In the genomic region with DNA sequence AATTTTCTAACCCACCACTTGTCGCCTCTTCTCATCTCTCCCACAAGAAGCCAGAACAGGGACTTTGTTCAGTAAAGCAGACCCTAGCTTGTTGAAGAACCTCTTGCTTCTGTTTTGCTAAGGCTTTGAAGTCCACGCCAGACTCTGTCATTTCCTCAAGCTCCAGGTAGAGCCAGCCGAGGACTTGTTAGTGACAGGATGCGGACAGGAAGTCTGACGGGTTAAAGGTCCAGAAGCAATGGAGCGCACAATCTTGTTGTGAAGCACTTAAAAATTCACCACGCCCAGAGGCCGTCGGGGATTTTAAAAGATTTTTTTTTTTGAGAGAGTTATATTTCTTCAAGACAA, we compare ENCODE assay signal across 8 mouse cellular contexts. TPM values are rescaled to one million over a fixed set of nuclear protein-coding genes. Genes with fewer than 3 reads are reported as not detected.
A peak's percentile ranks its signal among the peaks of the same experiment; 100 is the strongest.
DNase-seq lines count a peak whose midpoint lies in the region; ATAC-seq lines count a peak whose summit lies in the region.

No protein-coding gene starts in this region.

- no peaks in the 10 kb centered on the region for H3K27me3 ChIP-seq in embryonic facial prominence, embryonic 11.5 days (ENCODE audit: control insufficient read depth, insufficient read depth, low read length)
- no peaks in the 10 kb centered on the region for H3K27me3 ChIP-seq in limb, embryonic 11.5 days (ENCODE audit: control insufficient read depth, insufficient read depth, low read length)
- H3K27me3 ChIP-seq in midbrain, embryonic 16.5 days (ENCODE audit: control insufficient read depth, insufficient read depth, low read depth, low read length) = peaks cover 7% of the 10 kb centered on the region

- peak overlapping the region; percentile 94; the same call in 1 of the 2 replicates for H3K27ac ChIP-seq in embryonic facial prominence, embryonic 11.5 days (replicated peaks; ENCODE audit: low read depth, low read length)
- peak overlapping the region; percentile 94 for H3K27ac ChIP-seq in limb, embryonic 11.5 days (replicated peaks; ENCODE audit: low read depth, low read length)
- H3K27ac ChIP-seq in midbrain, embryonic 16.5 days (ENCODE audit: low read length) = peak overlapping the region; percentile 96

- no peak for ATAC-seq in embryonic facial prominence, embryonic 11.5 days (replicated peaks; ENCODE audit: insufficient number of reproducible peaks, low FRiP score, low TSS enrichment, low read depth)
- ATAC-seq in limb, embryonic 11.5 days (ENCODE audit: insufficient number of reproducible peaks, low FRiP score, low TSS enrichment, low read depth) = no peak
- ATAC-seq in midbrain, embryonic 16.5 days = no peak

- no peaks in the 10 kb centered on the region for H3K36me3 ChIP-seq in embryonic facial prominence, embryonic 11.5 days (replicated peaks; ENCODE audit: control insufficient read depth, insufficient read depth, low read depth, low read length)
- no peaks in the 10 kb centered on the region for H3K36me3 ChIP-seq in limb, embryonic 11.5 days (ENCODE audit: control insufficient read depth, insufficient read depth, low read length)
- H3K36me3 ChIP-seq in midbrain, embryonic 16.5 days (ENCODE audit: control insufficient read depth, insufficient read depth, low read length) = no peaks in the 10 kb centered on the region

- H3K9ac ChIP-seq in embryonic facial prominence, embryonic 11.5 days (replicated peaks; ENCODE audit: low read length) = peak overlapping the region; percentile 28
- H3K9ac ChIP-seq in limb, embryonic 11.5 days (ENCODE audit: low read length) = peak overlapping the region; percentile 30; the same call in 1 of the 2 replicates
- peak overlapping the region; percentile 89; the same call in 1 of the 2 replicates for H3K9ac ChIP-seq in midbrain, embryonic 16.5 days (ENCODE audit: low read depth, low read length)

- 7% methylated on average over 9 of the region's 9 CpGs for WGBS in embryonic facial prominence, embryonic 11.5 days
- 6% methylated on average over 9 of the region's 9 CpGs for WGBS in limb, embryonic 11.5 days
- 12% methylated on average over 9 of the region's 9 CpGs for WGBS in midbrain, embryonic 16.5 days

- H3K4me3 ChIP-seq in embryonic facial prominence, embryonic 11.5 days (ENCODE audit: low read depth, low read length) = peak overlapping the region; percentile 89
- peak overlapping the region; percentile 92 for H3K4me3 ChIP-seq in limb, embryonic 11.5 days (ENCODE audit: low read depth, low read length)
- peak overlapping the region; percentile 75 for H3K4me3 ChIP-seq in midbrain, embryonic 16.5 days (ENCODE audit: low read depth, low read length)

- H3K4me1 ChIP-seq in embryonic facial prominence, embryonic 11.5 days (ENCODE audit: control insufficient read depth, insufficient read depth, low read length) = peaks cover 12% of the 10 kb centered on the region; the same call in 1 of the 2 replicates
- peaks cover 52% of the 10 kb centered on the region for H3K4me1 ChIP-seq in limb, embryonic 11.5 days (ENCODE audit: control insufficient read depth, insufficient read depth, low read length)
- peaks cover 48% of the 10 kb centered on the region for H3K4me1 ChIP-seq in midbrain, embryonic 16.5 days (ENCODE audit: control insufficient read depth, insufficient read depth, low read length)

- peak overlapping the region; percentile 88 for H3K4me2 ChIP-seq in embryonic facial prominence, embryonic 11.5 days (ENCODE audit: low read depth, low read length)
- H3K4me2 ChIP-seq in limb, embryonic 11.5 days (ENCODE audit: low read depth, severe bottlenecking) = peak overlapping the region; percentile 73
- peak overlapping the region; percentile 63 for H3K4me2 ChIP-seq in midbrain, embryonic 16.5 days (ENCODE audit: low read length)

- DNase-seq in embryo, embryonic 10 days (ENCODE audit: low spot score) = peak; percentile 58
- no peak for DNase-seq in embryo, embryonic 9.5 days (ENCODE audit: extremely low spot score)
- no peak for DNase-seq in embryonic facial prominence, embryonic 11.5 days (ENCODE audit: low spot score)
- DNase-seq in heart, postnatal 36 days = peak; percentile 61
- peak; percentile 46 for DNase-seq in limb, embryonic 11.5 days (ENCODE audit: low spot score)
- DNase-seq in layer of hippocampus, adult 8-10 months (ENCODE audit: low spot score in 2 of 2) = no peak
- DNase-seq in layer of hippocampus, postnatal 14 days (ENCODE audit: low spot score in 2 of 2) = no peak

- intact Hi-C loops in heart, postnatal 36 days (cut with DNase I) = no loop called here

- no peaks in the 10 kb centered on the region for H3K9me3 ChIP-seq in embryonic facial prominence, embryonic 11.5 days (replicated peaks; ENCODE audit: control insufficient read depth, low read length)
- H3K9me3 ChIP-seq in limb, embryonic 11.5 days (ENCODE audit: control insufficient read depth, low read length) = no peaks in the 10 kb centered on the region
- no peaks in the 10 kb centered on the region for H3K9me3 ChIP-seq in midbrain, embryonic 16.5 days (replicated peaks; ENCODE audit: control insufficient read depth, low read length, poor library complexity, severe bottlenecking)

RNA-seq across cellular contexts. Expression of gene Mef2d, which starts 0.8 kb away (rescaled TPM):
- polyA plus RNA-seq in embryonic facial prominence, embryonic 11.5 days (2014; fragmentation: Nextera tagmentation; extraction: Ambion mirVana) = 11.5 and 12.5 TPM in 2 replicates
- 100 to 1,000 TPM; 123 to 138 TPM for total RNA-seq in heart, postnatal 36 days (2021)
- polyA plus RNA-seq in limb, embryonic 11.5 days (2014; fragmentation: Nextera tagmentation; extraction: Ambion mirVana) = 12.6 and 14.3 TPM in 2 replicates
- polyA plus RNA-seq in midbrain, embryonic 16.5 days (2015; fragmentation: Nextera tagmentation; extraction: Ambion mirVana) = 21.6 and 22.5 TPM in 2 replicates
- total RNA-seq in layer of hippocampus, adult 8-10 months (2022) = 100 to 1,000 TPM; 189 to 206 (median 196) TPM
- 100 to 1,000 TPM; 146 to 156 TPM for total RNA-seq in layer of hippocampus, postnatal 14 days (2021)

RNA-seq across cellular contexts. Expression of gene Iqgap3, which starts 59.6 kb away (rescaled TPM):
- polyA plus RNA-seq in embryonic facial prominence, embryonic 11.5 days (2014; fragmentation: Nextera tagmentation; extraction: Ambion mirVana) = 17.8 and 18.1 TPM in 2 replicates
- under 1 TPM; 0.76 to 0.94 TPM for total RNA-seq in heart, postnatal 36 days (2021)
- polyA plus RNA-seq in limb, embryonic 11.5 days (2014; fragmentation: Nextera tagmentation; extraction: Ambion mirVana) = 16.0 and 19.6 TPM in 2 replicates
- polyA plus RNA-seq in midbrain, embryonic 16.5 days (2015; fragmentation: Nextera tagmentation; extraction: Ambion mirVana) = 1.8 and 2.3 TPM in 2 replicates
- 1 to 10 TPM in 1 of 4 experiments, under 1 TPM in 3; 0.12 to 1.2 (median 0.56) TPM for total RNA-seq in layer of hippocampus, adult 8-10 months (2022)
- total RNA-seq in layer of hippocampus, postnatal 14 days (2021) = 1 to 10 TPM in 1 of 2 experiments, under 1 TPM in 1; 0.91 to 1.2 TPM

Comparison
In these comparisons a context has a peak if more than half of its experiments do, and no peak if none do; other contexts are left out.
1. DNase-seq: peak in embryo, embryonic 10 days (single experiment), heart, postnatal 36 days (2 of 2) and limb, embryonic 11.5 days (single experiment); none in embryo, embryonic 9.5 days (single experiment), embryonic facial prominence, embryonic 11.5 days (single experiment), layer of hippocampus, adult 8-10 months (0 of 2) and layer of hippocampus, postnatal 14 days (0 of 2).
2. H3K9ac ChIP-seq: peak in every context shown above with its lines; median percentile 89 in midbrain, embryonic 16.5 days; 30 in limb, embryonic 11.5 days; 28 in embryonic facial prominence, embryonic 11.5 days.
3. Peak in every context shown above with its lines, with median percentiles within 50 percentile points of each other: H3K27ac ChIP-seq, H3K4me2 ChIP-seq and H3K4me3 ChIP-seq.